Mouse (Mus musculus) liver, embryonic 14.5 days (tissue): ENCODE data around the gene Fam43b.

ENCODE experiments used
- CTCF ChIP-seq: IDR thresholded peaks from 2 replicates; pipeline ENCODE4 v1.5.1; 2016; ENCODE audit warnings: antibody characterized with exemption, low read depth, control low read depth
- EP300 ChIP-seq: IDR thresholded peaks from 2 replicates; pipeline ENCODE4 v1.6.1; 2016; ENCODE audit warnings: antibody characterized with exemption, low read depth

GRCm38 (mm10) chr4:138366561-138366960 lies 29.8 kb downstream of the Fam43b start:
- TF ChIP-seq EP300, result no peak
- no peak for TF ChIP-seq CTCF
